Mouse (Mus musculus) G1E (cell line): ENCODE data around the gene Sqor.

ENCODE experiments used
- CTCF ChIP-seq: IDR thresholded peaks from 2 replicates; pipeline ENCODE4 v1.5.1; 2012; ENCODE audit warnings: low read depth, low read length, inconsistent platforms, mixed read lengths
- GATA1 ChIP-seq: IDR thresholded peaks from 2 replicates; pipeline ENCODE4 v1.6.1; 2012; ENCODE audit warnings: borderline replicate concordance, low read length, inconsistent platforms, mixed read lengths
- TAL1 ChIP-seq: conservative IDR thresholded peaks from 2 replicates; pipeline ENCODE4 v1.6.1; 2012; ENCODE audit warnings: low read depth, low read length, inconsistent platforms, mixed read lengths

DNA sequence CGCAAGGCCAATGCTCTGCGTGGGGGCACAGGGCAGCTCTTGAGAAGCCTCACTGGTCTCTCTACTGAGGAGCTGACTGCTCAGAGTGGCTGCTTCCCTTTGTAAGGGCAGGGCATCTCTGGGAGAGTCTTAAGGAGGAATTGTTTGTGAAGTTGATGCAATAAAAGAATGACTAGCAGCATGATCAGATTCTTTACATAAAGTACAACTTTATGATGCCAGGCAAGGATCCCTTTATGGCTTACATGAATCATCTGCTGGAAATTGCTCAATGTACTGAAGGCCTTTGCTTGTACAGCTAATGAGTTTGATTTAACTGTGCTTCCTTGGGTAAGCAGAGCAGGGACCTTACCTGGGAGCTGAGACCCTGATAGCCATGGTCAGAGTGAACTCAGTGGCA lies 18.7 kb downstream of the Sqor start:
- TF ChIP-seq CTCF (no peak), GATA1 (no peak), TAL1 (no peak)
